Mouse (Mus musculus) G1E (cell line): ENCODE results near the gene Plpp2.

Experiments
- GATA1 ChIP-seq: IDR thresholded peaks from 2 replicates; pipeline ENCODE4 v1.6.1; 2012; ENCODE audit warnings: borderline replicate concordance, low read length, inconsistent platforms, mixed read lengths
- POLR2AphosphoS5 ChIP-seq: IDR thresholded peaks from 2 replicates; pipeline ENCODE4 v1.6.1; 2012; ENCODE audit warnings: low read depth, low read length, inconsistent platforms; ENCODE audit not compliant: insufficient replicate concordance
- TAL1 ChIP-seq: conservative IDR thresholded peaks from 2 replicates; pipeline ENCODE4 v1.6.1; 2012; ENCODE audit warnings: low read depth, low read length, inconsistent platforms, mixed read lengths

- TF ChIP-seq POLR2AphosphoS5: no peak
- TF ChIP-seq GATA1: no peak
- TF ChIP-seq TAL1: no peak
These were observed 6.3 kb upstream of the Plpp2 start for GRCm38 (mm10) chr10:79539701-79540495.
